9 mouse cellular contexts compared by ENCODE assay signal in genomic region chr11:119127686-119128473, GRCm38 (mm10). TPM values are rescaled to one million over a fixed set of nuclear protein-coding genes. Genes with fewer than 3 reads are reported as not detected.
DNase-seq lines count a peak whose midpoint lies in the region; ATAC-seq lines count a peak whose summit lies in the region.
"Had no signal": no experiment of that assay in that cellular context is flagged by ENCODE, and none has a peak within 500 bp of the region (broad histone marks: within the 10 kb centered on the region; RNA-seq: fewer than 3 reads in every experiment).

No protein-coding gene starts in this region.

- H3K4me3 ChIP-seq in kidney, embryonic 15.5 days (replicated peaks) = no peak overlapping the region
- H3K4me3 ChIP-seq: embryonic facial prominence, embryonic 12.5 days had no signal

- H3K27ac ChIP-seq in kidney, embryonic 15.5 days = peak overlapping the region; percentile 78; the same call in 1 of the 2 replicates
- H3K27ac ChIP-seq: embryonic facial prominence, embryonic 12.5 days had no signal

- H3K27me3 ChIP-seq in kidney, embryonic 15.5 days = peaks cover 38% of the 10 kb centered on the region

- H3K4me2 ChIP-seq in kidney, embryonic 15.5 days = no peak overlapping the region
- H3K4me2 ChIP-seq: embryonic facial prominence, embryonic 12.5 days had no signal

- H3K9me3 ChIP-seq in kidney, embryonic 15.5 days (replicated peaks) = no peaks in the 10 kb centered on the region
- H3K9me3 ChIP-seq: embryonic facial prominence, embryonic 12.5 days had no signal

- no peaks in the 10 kb centered on the region for H3K36me3 ChIP-seq in kidney, embryonic 15.5 days
- H3K36me3 ChIP-seq: embryonic facial prominence, embryonic 12.5 days had no signal

- peak; percentile 79 for DNase-seq in MN1 (ENCODE audit: low spot score)
- peak; percentile 95 for DNase-seq in adrenal gland, postnatal 10 days
- DNase-seq in heart, adult 18-20 months = peak; percentile 74 to 83
- peak; percentile 73 for DNase-seq in testis, postnatal 14 days (ENCODE audit: low spot score)
- DNase-seq in yolk sac, embryonic 10.5 days (ENCODE audit: low spot score) = no peak
- no peak for DNase-seq in left cerebral cortex, adult 11 months (ENCODE audit: low spot score)

- no peak overlapping the region for H3K9ac ChIP-seq in kidney, embryonic 15.5 days
- H3K9ac ChIP-seq: embryonic facial prominence, embryonic 12.5 days had no signal

- WGBS in kidney, embryonic 15.5 days = 48% methylated on average over 9 of the region's 9 CpGs

- H3K4me1 ChIP-seq in kidney, embryonic 15.5 days = peaks cover 56% of the 10 kb centered on the region

- ATAC-seq in kidney, embryonic 15.5 days (replicated peaks; ENCODE audit: low FRiP score) = peak; percentile 37; the same call in 1 of the 2 replicates
- ATAC-seq in megakaryocyte progenitor cell, adult 5-6 weeks (replicated peaks; ENCODE audit: poor library complexity) = peak; percentile 75

RNA-seq across cellular contexts. Expression of gene Cbx4, which starts 41.9 kb away (rescaled TPM):
- total RNA-seq in adrenal gland, postnatal 10 days (2021) = 100 to 1,000 TPM in 1 of 2 experiments, 10 to 100 TPM in 1; 52.0 to 133 TPM
- 1 to 10 TPM; 6.5 to 7.2 TPM for total RNA-seq in heart, adult 18-20 months (2021)
- polyA plus RNA-seq in kidney, embryonic 15.5 days (2015; fragmentation: Nextera tagmentation; extraction: Ambion mirVana) = 8.6 and 9.9 TPM in 2 replicates
- total RNA-seq in megakaryocyte progenitor cell, adult 5-6 weeks (2015) = 19.9 and 21.5 TPM in 2 replicates
- 24.8 and 25.4 TPM in 2 replicates for total RNA-seq in megakaryocyte progenitor cell, adult 5-6 weeks (2017)

Comparison
In these comparisons a context has a peak if more than half of its experiments do, and no peak if none do; other contexts are left out.
1. DNase-seq: peak in MN1 (single experiment), adrenal gland, postnatal 10 days (single experiment), heart, adult 18-20 months (2 of 2) and testis, postnatal 14 days (single experiment); none in yolk sac, embryonic 10.5 days (single experiment) and left cerebral cortex, adult 11 months (single experiment).